Comparison of ENCODE assay signal across 8 mouse cellular contexts in genomic region chr2:28756201-28756600, GRCm38 (mm10). TPM values are rescaled to one million over a fixed set of nuclear protein-coding genes. Genes with fewer than 3 reads are reported as not detected.
DNase-seq lines count a peak whose midpoint lies in the region; ATAC-seq and TF ChIP-seq lines count a peak whose summit lies in the region.

No protein-coding gene starts in this region.

- no peak overlapping the region for H3K4me2 ChIP-seq in intestine, postnatal 0 days (replicated peaks; ENCODE audit: low read depth)
- no peak overlapping the region for H3K4me2 ChIP-seq in intestine, embryonic 16.5 days (ENCODE audit: low read depth, low read length)
- H3K4me2 ChIP-seq in midbrain, postnatal 0 days (ENCODE audit: low read depth, low read length, poor library complexity, severe bottlenecking) = no peak overlapping the region

- peak; percentile 84 for TF ChIP-seq CTCF in intestine, postnatal 0 days (IDR thresholded peaks at IDR 0.05; ENCODE audit: low read depth)
- peak; percentile 64 for TF ChIP-seq CTCF in left cerebral cortex, adult 2 months (IDR thresholded peaks at IDR 0.05)
- TF ChIP-seq CTCF in midbrain, postnatal 0 days (IDR thresholded peaks at IDR 0.05) = peak; percentile 82

- no peaks in the 10 kb centered on the region for H3K27me3 ChIP-seq in intestine, postnatal 0 days (replicated peaks; ENCODE audit: control insufficient read depth, insufficient read depth, low read length)
- H3K27me3 ChIP-seq in intestine, embryonic 16.5 days (replicated peaks; ENCODE audit: control insufficient read depth, insufficient read depth, low read length) = 0 out of 2 replicates have a peak, but pooled peaks cover 4% of the 10 kb centered on the region
- H3K27me3 ChIP-seq in heart, embryonic 10.5 days (ENCODE audit: insufficient read depth, poor library complexity, severe bottlenecking) = peaks cover 64% of the 10 kb centered on the region
- no peaks in the 10 kb centered on the region for H3K27me3 ChIP-seq in midbrain, postnatal 0 days (ENCODE audit: insufficient read depth, low read length)

- H3K36me3 ChIP-seq in intestine, postnatal 0 days (ENCODE audit: control insufficient read depth, insufficient read depth) = no peaks in the 10 kb centered on the region
- H3K36me3 ChIP-seq in intestine, embryonic 16.5 days (ENCODE audit: control insufficient read depth, insufficient read depth, low read length) = no peaks in the 10 kb centered on the region
- no peaks in the 10 kb centered on the region for H3K36me3 ChIP-seq in ES-E14 (ENCODE audit: control insufficient read depth, insufficient read depth, low read length, poor library complexity, severe bottlenecking)
- H3K36me3 ChIP-seq in heart, embryonic 10.5 days = no peaks in the 10 kb centered on the region
- H3K36me3 ChIP-seq in midbrain, postnatal 0 days (ENCODE audit: insufficient read depth, low read length) = no peaks in the 10 kb centered on the region

- intact Hi-C loops in left cerebral cortex, adult 2 months (cut with DNase I) = loop anchor here (2.0 kb wide), 1 partner anchor 85 kb away; the partner anchor contains the start of genes Ddx31 and Gtf3c4

- no peaks in the 10 kb centered on the region for H3K4me1 ChIP-seq in intestine, postnatal 0 days (replicated peaks; ENCODE audit: control insufficient read depth, insufficient read depth, low read length)
- no peaks in the 10 kb centered on the region for H3K4me1 ChIP-seq in intestine, embryonic 16.5 days (ENCODE audit: control insufficient read depth, insufficient read depth, low read length)
- peaks cover 0 to 4% of the 10 kb centered on the region in 2 experiments; a peak in 1 of 4 replicates for H3K4me1 ChIP-seq in ES-E14 (ENCODE audit: control insufficient read depth in 2 of 2, insufficient read depth in 2 of 2, low read length in 2 of 2, poor library complexity in 1 of 2)
- peaks cover 16% of the 10 kb centered on the region for H3K4me1 ChIP-seq in heart, embryonic 10.5 days
- H3K4me1 ChIP-seq in midbrain, postnatal 0 days (ENCODE audit: insufficient read depth, low read length) = peaks cover 3% of the 10 kb centered on the region; the same call in 1 of the 2 replicates

- WGBS in intestine, postnatal 0 days = 46% methylated on average over 4 of the region's 4 CpGs
- WGBS in intestine, embryonic 16.5 days = 46% methylated on average over 4 of the region's 4 CpGs
- WGBS in heart, embryonic 10.5 days = 38% methylated on average over 4 of the region's 4 CpGs
- 39% methylated on average over 4 of the region's 4 CpGs for WGBS in midbrain, postnatal 0 days

- no peak overlapping the region for H3K4me3 ChIP-seq in intestine, postnatal 0 days (ENCODE audit: low read depth, low read length)
- H3K4me3 ChIP-seq in intestine, embryonic 16.5 days (ENCODE audit: low read length) = no peak overlapping the region
- H3K4me3 ChIP-seq in ES-E14 (ENCODE audit: insufficient read depth in 1 of 2, low read depth in 1 of 2, low read length in 2 of 2, poor library complexity in 1 of 2, severe bottlenecking in 1 of 2) = no peak overlapping the region
- H3K4me3 ChIP-seq in heart, embryonic 10.5 days = no peak overlapping the region
- H3K4me3 ChIP-seq in left cerebral cortex, adult 2 months = no peak overlapping the region
- H3K4me3 ChIP-seq in midbrain, postnatal 0 days (ENCODE audit: low read depth, low read length) = no peak overlapping the region

- in situ Hi-C loops in ES-E14 (cut with MboI; ENCODE audit: low sequenced_read_pairs in 2 of 2, unreplicated experiment in 2 of 2) = loop anchor here in 1 of 2 experiments (10.0 kb wide), 2 partner anchors 219 to 299 kb away; partner anchors contain the start of gene Cfap77

- no peak overlapping the region for H3K27ac ChIP-seq in intestine, postnatal 0 days (ENCODE audit: low read depth, low read length)
- H3K27ac ChIP-seq in intestine, embryonic 16.5 days (ENCODE audit: low read length) = no peak overlapping the region
- no peak overlapping the region for H3K27ac ChIP-seq in ES-E14 (ENCODE audit: insufficient read depth, low read depth, low read length, poor library complexity, severe bottlenecking)
- no peak overlapping the region for H3K27ac ChIP-seq in heart, embryonic 10.5 days
- H3K27ac ChIP-seq in left cerebral cortex, adult 2 months = no peak overlapping the region
- no peak overlapping the region for H3K27ac ChIP-seq in midbrain, postnatal 0 days (ENCODE audit: low read depth, low read length)

- no peak for DNase-seq in ES-E14 (ENCODE audit: low read depth, low spot score)
- peak; percentile 26 for DNase-seq in c-Kit-positive CD71-positive TER-119-positive erythroid progenitor cells, embryonic 14.5 days (ENCODE audit: low spot score)
- peak; percentile 86 for DNase-seq in heart, embryonic 10.5 days (ENCODE audit: low spot score)
- peak; percentile 15 to 20 for DNase-seq in left cerebral cortex, adult 2 months (ENCODE audit: extremely low spot score in 1 of 2, low spot score in 2 of 2)
- peak; percentile 81 for DNase-seq in midbrain, postnatal 0 days (ENCODE audit: low spot score)

- no peak overlapping the region for H3K9ac ChIP-seq in intestine, postnatal 0 days (ENCODE audit: low read depth, low read length)
- H3K9ac ChIP-seq in intestine, embryonic 16.5 days (ENCODE audit: low read depth, low read length) = no peak overlapping the region
- no peak overlapping the region for H3K9ac ChIP-seq in ES-E14 (ENCODE audit: insufficient read depth, low read depth, low read length, poor library complexity, severe bottlenecking)
- 0 out of 2 replicates have a peak overlapping the region, but pooled peaks have one; percentile 19 for H3K9ac ChIP-seq in midbrain, postnatal 0 days (replicated peaks; ENCODE audit: low read length, poor library complexity, severe bottlenecking)

- no peaks in the 10 kb centered on the region for H3K9me3 ChIP-seq in intestine, postnatal 0 days (ENCODE audit: control insufficient read depth)
- H3K9me3 ChIP-seq in intestine, embryonic 16.5 days (ENCODE audit: control insufficient read depth, low read length) = no peaks in the 10 kb centered on the region
- H3K9me3 ChIP-seq in ES-E14 (ENCODE audit: control insufficient read depth, insufficient read depth, low read depth, low read length) = no peaks in the 10 kb centered on the region
- no peaks in the 10 kb centered on the region for H3K9me3 ChIP-seq in heart, embryonic 10.5 days
- no peaks in the 10 kb centered on the region for H3K9me3 ChIP-seq in midbrain, postnatal 0 days (ENCODE audit: low read length)

- ATAC-seq in intestine, postnatal 0 days = no peak
- no peak for ATAC-seq in intestine, embryonic 16.5 days
- no peak for ATAC-seq in midbrain, postnatal 0 days (ENCODE audit: low FRiP score)
- ATAC-seq in erythroid progenitor cell, adult 5-6 weeks (replicated peaks; ENCODE audit: low FRiP score, poor library complexity, severe bottlenecking) = no peak

TF ChIP-seq in ES-E14, 5 proteins besides CTCF, POLR2A, EP300 and RAD21:
- TF ChIP-seq ZNF384 (IDR thresholded peaks at IDR 0.05; ENCODE audit: low read depth, low read length) = no peak
- TF ChIP-seq HCFC1 (IDR thresholded peaks at IDR 0.05; ENCODE audit: borderline replicate concordance, insufficient read depth, low read length) = no peak
- TF ChIP-seq ZC3H11A (IDR thresholded peaks at IDR 0.05; ENCODE audit: borderline replicate concordance, low read depth, low read length) = peak; percentile 34; the same call in 1 of the 2 replicates
- TF ChIP-seq MAFK (IDR thresholded peaks at IDR 0.05; ENCODE audit: insufficient read depth, low read depth, low read length) = no peak

RNA-seq across cellular contexts. Expression of gene Ak8, which starts 56.2 kb away (rescaled TPM):
- 0.16 TPM in 1 of 2 replicates, not detected in the other for polyA plus RNA-seq in intestine, postnatal 0 days (2015; fragmentation: Nextera tagmentation; extraction: Ambion mirVana)
- 0.22 and 0.35 TPM in 2 replicates for polyA plus RNA-seq in intestine, embryonic 16.5 days (2015; fragmentation: Nextera tagmentation; extraction: Ambion mirVana)
- 0.26 and 0.49 TPM in 2 replicates for total RNA-seq in ES-E14 (2012; rRNA removed)
- polyA plus RNA-seq in heart, embryonic 10.5 days (2016; fragmentation: Nextera tagmentation; extraction: Ambion mirVana) = 0.55 and 1.1 TPM in 2 replicates
- 1 to 10 TPM; 1.1 to 1.7 TPM for total RNA-seq in left cerebral cortex, adult 2 months (2021)
- 2.3 and 2.8 TPM in 2 replicates for total RNA-seq in midbrain, postnatal 0 days (2014; rRNA removed)
- 4.9 and 5.3 TPM in 2 replicates for polyA plus RNA-seq in midbrain, postnatal 0 days (2015; fragmentation: Nextera tagmentation; extraction: Ambion mirVana)
- 0.84 TPM in 1 of 2 replicates, not detected in the other for total RNA-seq in erythroid progenitor cell, adult 5-6 weeks (2015; ENCODE audit: low replicate concordance)
- 0.26 TPM in 1 of 2 replicates, not detected in the other for total RNA-seq in erythroid progenitor cell, adult 5-6 weeks (2017; ENCODE audit: low replicate concordance)

RNA-seq across cellular contexts. Expression of gene Spaca9, which starts 56.7 kb away (rescaled TPM):
- polyA plus RNA-seq in intestine, postnatal 0 days (2015; fragmentation: Nextera tagmentation; extraction: Ambion mirVana) = 0.60 and 0.86 TPM in 2 replicates
- polyA plus RNA-seq in intestine, embryonic 16.5 days (2015; fragmentation: Nextera tagmentation; extraction: Ambion mirVana) = 0.50 and 1.1 TPM in 2 replicates
- total RNA-seq in ES-E14 (2012; rRNA removed) = not detected in 2 replicates
- polyA plus RNA-seq in heart, embryonic 10.5 days (2016; fragmentation: Nextera tagmentation; extraction: Ambion mirVana) = 3.2 and 4.7 TPM in 2 replicates
- not detected for total RNA-seq in left cerebral cortex, adult 2 months (2021)
- total RNA-seq in midbrain, postnatal 0 days (2014; rRNA removed) = not detected in 2 replicates
- polyA plus RNA-seq in midbrain, postnatal 0 days (2015; fragmentation: Nextera tagmentation; extraction: Ambion mirVana) = 2.5 and 2.7 TPM in 2 replicates
- not detected in 2 replicates for total RNA-seq in erythroid progenitor cell, adult 5-6 weeks (2015; ENCODE audit: low replicate concordance)
- not detected in 2 replicates for total RNA-seq in erythroid progenitor cell, adult 5-6 weeks (2017; ENCODE audit: low replicate concordance)
